Mouse (Mus musculus) 3T3-L1 (cell line): ENCODE measurements at regions not wholly inside any gene's neighbourhood (a gene's known extent, or its start where the extent isn't known, plus 50 kb on each side); places are given as distances from the start of the nearest gene placed in this dataset.
A peak's percentile ranks its signal among the peaks of the same experiment; 100 is the strongest.

ENCODE experiments used
- DNase-seq: peaks from one replicate; pipeline ENCODE4 v3.0.0-alpha.2; 2015; ENCODE audit warnings: low read depth, low spot score

GRCm38 (mm10) chr5:83533901-83534300 lies 178.9 kb upstream of the Tecrl start:
- DNase-seq: no peak

GRCm38 (mm10) chr5:83518661-83519060 lies 163.7 kb upstream of the Tecrl start:
- DNase-seq: peak; percentile 47

GRCm38 (mm10) chr5:83484135-83484534 lies 129.1 kb upstream of the Tecrl start:
- peak; percentile 74 for DNase-seq

- DNase-seq: peak; percentile 75
Measured at GRCm38 (mm10) chr5:83440259-83440658, 85.3 kb upstream of the Tecrl start.

GRCm38 (mm10) chr5:83436510-83436909 lies 81.5 kb upstream of the Tecrl start:
- DNase-seq: no peak

GRCm38 (mm10) chr5:83421708-83422107 lies 66.7 kb upstream of the Tecrl start:
- no peak for DNase-seq

GRCm38 (mm10) chr5:83410221-83410620 lies 55.2 kb upstream of the Tecrl start:
- DNase-seq: no peak

GRCm38 (mm10) chr5:83405266-83405954 lies 50.4 kb upstream of the Tecrl start:
- no peak for DNase-seq
